Mouse (Mus musculus) hindbrain, embryonic 14.5 days (tissue): Measurements from ENCODE around the gene Fmo5. TPM values are rescaled to one million over a fixed set of nuclear protein-coding genes. Genes with fewer than 3 reads are reported as not detected.

Source experiments
- ATAC-seq: fragments of 200-750 bp; cut with Nextera tagmentation; 2 replicates; pipeline ENCODE4 v1.8.0; 2017; ENCODE audit warnings: moderate number of reproducible peaks, mild to moderate bottlenecking, moderate TSS enrichment, moderate library complexity; ENCODE audit not compliant: low FRiP score
- DNase-seq: peaks from one replicate; pipeline ENCODE4 v3.0.0-alpha.2; 2015; ENCODE audit warnings: low spot score
- H3K27ac ChIP-seq: fragments of 300-500 bp; sonication (generic); 2 replicates; pipeline ENCODE4 v1.5.1; 2014; ENCODE audit warnings: mild to moderate bottlenecking, moderate library complexity
- H3K27me3 ChIP-seq: fragments of 300-500 bp; sonication (generic); 2 replicates; pipeline ENCODE4 v1.6.1; 2014; ENCODE audit warnings: mild to moderate bottlenecking, low read length, mixed read lengths; ENCODE audit not compliant: control insufficient read depth, insufficient read depth
- H3K36me3 ChIP-seq: fragments of 300-500 bp; sonication (generic); replicated peaks from 2 replicates; pipeline ENCODE4 v1.6.1; 2014; ENCODE audit not compliant: control insufficient read depth, insufficient read depth
- H3K4me1 ChIP-seq: fragments of 300-500 bp; sonication (generic); replicated peaks from 2 replicates; pipeline ENCODE4 v1.6.1; 2014; ENCODE audit warnings: antibody characterized with exemption, low read length, mixed read lengths; ENCODE audit not compliant: control insufficient read depth, insufficient read depth
- H3K4me2 ChIP-seq: fragments of 300-500 bp; sonication (generic); replicated peaks from 2 replicates; pipeline ENCODE4 v1.6.1; 2014; ENCODE audit warnings: mild to moderate bottlenecking, moderate library complexity
- H3K4me3 ChIP-seq: fragments of 300-500 bp; sonication (generic); replicated peaks from 2 replicates; pipeline ENCODE4 v1.5.1; 2014; ENCODE audit warnings: mild to moderate bottlenecking, low read length
- H3K9ac ChIP-seq: fragments of 300-500 bp; sonication (generic); 2 replicates; pipeline ENCODE4 v1.6.1; 2014
- H3K9me3 ChIP-seq: fragments of 300-500 bp; sonication (generic); 2 replicates; pipeline ENCODE4 v1.6.1; 2016; ENCODE audit warnings: low read length; ENCODE audit not compliant: control insufficient read depth
- WGBS: fragments of 180-500 bp; shearing (Covaris S2); extraction: QIAGEN DNeasy Blood & Tissue Kit; methylation state at CpG from one replicate; pipeline ENCODE4 v1.1.7; 2014; 5-methylcytosine and 5-hydroxymethylcytosine counted together
- polyA plus RNA-seq: library from polyadenylated mRNA; unstranded; fragments of >200 nt; fragmentation: Nextera tagmentation; extraction: Ambion mirVana; gene quantifications from 2 replicates; pipeline ENCODE4 v1.2.1, GENCODE M21; 2014

Gene Fmo5
- polyA plus RNA-seq, 1 experiment from 2014 or later: 1.0 TPM

DNA sequence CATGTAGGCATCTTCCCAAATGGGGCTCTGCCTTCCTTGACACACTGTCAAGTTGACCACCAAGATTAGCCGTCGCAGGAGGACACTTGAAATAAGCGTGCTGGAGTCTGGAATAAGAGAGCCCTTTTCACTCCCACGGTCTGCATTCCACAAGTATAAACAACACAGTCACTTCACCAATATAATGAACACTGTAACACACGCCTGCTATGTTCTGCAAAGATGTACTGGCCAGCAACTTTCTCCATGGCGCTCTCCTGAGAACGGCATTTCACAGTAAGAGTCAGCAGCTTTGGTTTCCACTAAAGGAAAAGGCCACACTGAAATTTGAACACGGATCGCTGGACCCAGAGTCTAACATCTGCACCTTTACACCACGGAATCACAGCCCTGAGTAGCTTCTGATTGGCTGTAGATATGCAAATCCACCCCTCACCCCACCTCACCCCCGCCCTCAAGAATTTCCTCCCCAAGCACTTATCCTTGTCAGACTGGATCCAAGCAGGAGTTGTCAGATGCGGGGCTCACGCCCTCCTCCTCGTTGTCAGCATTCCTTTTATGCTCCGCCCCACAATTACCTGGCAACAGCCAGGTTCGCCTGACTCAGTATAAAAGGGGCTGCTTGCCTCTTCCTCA is 55.1 kb downstream of the Fmo5 start:
- ATAC-seq: no peak; the same call in 1 of the 2 replicates
- Histone ChIP-seq H3K36me3 (no peaks in the 10 kb centered on the region), H3K4me1 (peaks cover 18% of the 10 kb centered on the region), H3K4me2 (peak overlapping the region; percentile 17; the same call in 1 of the 2 replicates), H3K4me3 (no peak overlapping the region), H3K9me3 (no peaks in the 10 kb centered on the region), H3K27ac (no peak overlapping the region), H3K27me3 (peaks cover 17% of the 10 kb centered on the region), H3K9ac (no peak overlapping the region)
- 7% methylated on average over 16 of the region's 16 CpGs for WGBS
- DNase-seq: no peak

DNA sequence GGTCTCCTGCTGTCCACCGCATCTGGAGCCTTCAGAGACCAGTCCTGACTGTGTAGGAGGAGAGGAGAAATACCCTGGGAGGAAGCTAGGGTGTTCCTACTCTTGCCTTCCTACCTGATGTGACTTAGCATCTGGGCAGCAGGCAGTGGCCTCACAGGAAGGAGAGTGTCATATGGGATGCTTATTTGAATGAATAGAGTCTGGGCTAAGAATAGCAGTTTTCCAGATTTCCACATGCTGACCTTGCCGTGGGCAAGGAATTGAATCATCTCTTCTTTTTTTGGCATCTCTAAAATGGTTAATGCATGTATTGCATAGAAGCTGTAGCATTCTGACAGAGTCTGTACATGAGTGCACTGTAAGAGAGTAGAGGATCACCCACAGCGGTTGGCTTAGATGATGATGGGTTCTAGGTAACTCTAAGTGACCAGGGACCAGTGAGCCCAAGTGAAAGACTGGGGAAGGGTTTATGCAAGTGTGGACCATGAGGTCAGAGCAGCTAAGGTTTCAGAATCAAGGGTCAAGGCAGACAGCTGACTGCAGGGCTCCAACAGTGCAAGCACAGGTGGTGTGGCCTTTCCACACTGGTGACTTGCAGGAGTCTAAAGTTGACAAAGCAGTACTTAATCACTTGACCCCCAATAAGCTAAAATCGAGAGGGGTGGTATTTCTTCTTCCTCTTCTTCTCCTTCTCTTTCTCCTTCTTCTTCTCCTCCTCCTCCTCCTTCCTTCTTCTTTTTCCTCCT is 57.9 kb downstream of the Fmo5 start:
- no peaks in the 10 kb centered on the region for H3K9me3 ChIP-seq
- H3K9ac ChIP-seq: no peak overlapping the region
- WGBS: 86% methylated on average over 4 of the region's 4 CpGs
- ATAC-seq: no peak
- peaks cover 13% of the 10 kb centered on the region for H3K36me3 ChIP-seq
- H3K4me1 ChIP-seq: peaks cover 10% of the 10 kb centered on the region
- H3K4me3 ChIP-seq: no peak overlapping the region
- H3K27me3 ChIP-seq: peaks cover 17% of the 10 kb centered on the region
- no peak overlapping the region for H3K4me2 ChIP-seq
- H3K27ac ChIP-seq: no peak overlapping the region
- DNase-seq: no peak

DNA sequence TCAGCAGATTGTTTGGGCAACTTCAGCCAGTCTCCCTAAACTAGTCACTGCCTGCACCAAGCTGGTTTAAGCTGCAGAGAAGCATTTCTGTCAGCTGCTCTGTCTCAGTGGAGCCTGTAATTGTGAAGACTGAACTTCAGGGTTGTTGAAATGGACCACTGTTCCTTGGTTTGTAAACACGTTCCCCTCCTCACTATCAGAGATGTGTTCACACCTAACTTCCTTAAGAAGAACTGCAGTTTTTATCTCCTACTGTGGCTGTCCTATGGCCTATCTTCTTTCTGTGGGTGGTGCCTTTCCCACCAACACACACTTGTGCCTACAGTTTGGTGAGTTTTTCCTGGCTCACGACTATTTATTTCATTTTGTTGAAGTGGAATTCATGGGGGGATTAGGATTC is 60.7 kb downstream of the Fmo5 start:
- no peak overlapping the region for H3K9ac ChIP-seq
- H3K27me3 ChIP-seq: peaks cover 4% of the 10 kb centered on the region; the same call in 1 of the 2 replicates
- no peak overlapping the region for H3K27ac ChIP-seq
- WGBS: 79% methylated on average over 2 of the region's 2 CpGs
- ATAC-seq (no peak), DNase-seq (no peak)
- H3K36me3 ChIP-seq: peaks cover 38% of the 10 kb centered on the region
- no peaks in the 10 kb centered on the region for H3K4me1 ChIP-seq
- H3K4me2 ChIP-seq: no peak overlapping the region
- no peak overlapping the region for H3K4me3 ChIP-seq
- no peaks in the 10 kb centered on the region for H3K9me3 ChIP-seq

DNA sequence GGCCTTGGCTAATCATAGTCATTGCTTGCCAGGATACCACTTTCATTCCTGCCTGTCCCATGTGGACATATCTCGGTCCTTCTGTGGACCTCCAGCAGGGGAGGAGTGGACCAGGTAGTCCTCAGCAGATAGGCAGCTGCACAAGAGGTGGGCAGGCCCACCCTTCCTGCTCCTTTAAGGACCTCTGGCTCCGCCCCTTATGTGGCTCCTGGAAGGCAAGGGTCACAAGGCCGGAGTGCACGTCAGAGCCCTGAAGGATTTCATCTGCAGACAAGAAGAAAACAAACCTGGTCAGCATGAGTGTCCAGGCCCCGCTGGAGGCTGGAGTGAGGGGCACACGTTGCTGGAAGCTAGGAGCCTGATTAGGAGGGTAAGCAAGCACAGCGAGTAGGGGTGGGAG is 62.0 kb downstream of the Fmo5 start:
- DNase-seq (no peak), ATAC-seq (no peak)
- Histone ChIP-seq H3K27ac (no peak overlapping the region), H3K4me1 (no peaks in the 10 kb centered on the region), H3K4me3 (no peak overlapping the region), H3K27me3 (no peaks in the 10 kb centered on the region), H3K9ac (no peak overlapping the region), H3K9me3 (no peaks in the 10 kb centered on the region), H3K4me2 (no peak overlapping the region), H3K36me3 (peaks cover 50% of the 10 kb centered on the region)
- 71% methylated on average over 7 of the region's 7 CpGs for WGBS

DNA sequence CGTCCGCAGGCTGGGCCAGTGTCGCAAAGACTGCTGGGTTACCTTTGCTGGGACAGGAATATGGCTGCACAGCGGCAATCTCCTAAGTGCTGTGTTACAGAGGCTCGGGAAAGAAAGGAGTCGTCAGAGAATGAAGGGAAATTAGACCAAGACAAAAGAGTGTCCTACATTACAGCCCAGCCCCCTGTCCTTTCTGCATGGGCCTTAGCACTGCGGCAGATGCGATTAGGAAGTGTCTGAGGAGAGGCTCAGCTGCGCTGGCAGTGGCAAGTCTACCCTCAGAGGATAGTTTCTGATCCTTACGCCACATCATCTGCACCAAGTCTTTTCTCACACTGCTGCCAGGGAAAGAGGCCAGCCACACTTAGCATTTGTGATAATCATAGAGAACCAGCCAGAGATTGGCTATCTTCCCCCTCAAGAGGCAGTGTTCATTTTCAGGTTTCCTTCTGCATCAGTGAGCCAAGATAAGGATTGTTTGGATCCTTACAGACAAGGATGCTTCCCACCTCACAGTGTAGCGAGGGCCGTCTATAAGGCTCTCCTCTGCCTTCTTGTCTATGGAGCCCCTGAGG is 62.9 kb downstream of the Fmo5 start:
- Histone ChIP-seq H3K27ac (no peak overlapping the region), H3K27me3 (no peaks in the 10 kb centered on the region), H3K9me3 (no peaks in the 10 kb centered on the region), H3K4me2 (no peak overlapping the region), H3K4me3 (no peak overlapping the region), H3K36me3 (peaks cover 58% of the 10 kb centered on the region), H3K9ac (no peak overlapping the region), H3K4me1 (no peaks in the 10 kb centered on the region)
- DNase-seq: no peak
- ATAC-seq: no peak
- 57% methylated on average over 12 of the region's 12 CpGs for WGBS

DNA sequence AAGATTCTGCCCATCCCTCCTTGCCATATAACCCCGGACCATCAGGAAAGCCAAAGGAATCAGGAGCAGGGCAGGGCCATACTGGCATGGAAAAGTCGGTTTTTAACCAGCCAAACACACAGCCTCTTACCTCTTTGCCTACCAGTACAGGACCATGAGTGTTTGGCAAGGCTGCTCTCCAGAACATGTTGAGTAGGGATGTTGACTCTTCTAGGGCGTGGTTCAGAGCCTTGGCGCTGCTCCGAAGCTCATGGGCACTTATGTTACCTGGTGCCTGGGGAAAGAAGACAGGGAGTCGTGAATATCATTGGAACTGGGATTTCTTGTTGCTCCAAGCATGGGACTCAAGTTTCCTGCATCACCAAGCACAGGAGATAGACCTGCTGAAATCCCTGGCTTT is 65.2 kb downstream of the Fmo5 start:
- H3K4me1 ChIP-seq: no peaks in the 10 kb centered on the region
- no peak for DNase-seq
- H3K4me2 ChIP-seq: no peak overlapping the region
- peaks cover 68% of the 10 kb centered on the region for H3K36me3 ChIP-seq
- H3K9me3 ChIP-seq: no peaks in the 10 kb centered on the region
- no peaks in the 10 kb centered on the region for H3K27me3 ChIP-seq
- no peak overlapping the region for H3K4me3 ChIP-seq
- ATAC-seq: no peak
- H3K27ac ChIP-seq: no peak overlapping the region
- H3K9ac ChIP-seq: no peak overlapping the region
- 88% methylated on average over 6 of the region's 6 CpGs for WGBS

DNA sequence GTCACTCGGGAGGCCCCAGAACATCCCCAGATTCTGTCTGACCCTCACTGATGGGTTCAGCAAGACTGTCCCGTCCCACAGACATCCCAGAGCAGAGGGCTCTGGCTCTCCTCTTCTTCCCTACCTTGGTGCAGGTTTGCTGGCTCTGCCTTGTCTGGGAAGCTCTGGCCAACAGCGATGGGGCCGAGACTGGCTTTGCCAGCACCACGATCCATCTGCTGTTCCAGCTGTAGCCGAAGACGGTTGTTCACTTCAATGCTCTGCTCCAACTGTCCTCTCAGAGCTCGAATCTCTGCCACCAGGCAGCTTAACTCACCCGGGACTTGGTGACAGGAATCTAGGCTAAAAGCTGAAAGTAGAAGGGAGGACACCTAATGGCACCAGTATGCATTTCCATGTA is 68.3 kb downstream of the Fmo5 start:
- H3K27me3 ChIP-seq: no peaks in the 10 kb centered on the region
- ATAC-seq (no peak), DNase-seq (no peak)
- no peaks in the 10 kb centered on the region for H3K4me1 ChIP-seq
- H3K4me2 ChIP-seq: no peak overlapping the region
- H3K9me3 ChIP-seq: no peaks in the 10 kb centered on the region
- no peak overlapping the region for H3K9ac ChIP-seq
- H3K36me3 ChIP-seq: peaks cover 66% of the 10 kb centered on the region
- WGBS: 87% methylated on average over 9 of the region's 9 CpGs
- no peak overlapping the region for H3K4me3 ChIP-seq
- no peak overlapping the region for H3K27ac ChIP-seq

DNA sequence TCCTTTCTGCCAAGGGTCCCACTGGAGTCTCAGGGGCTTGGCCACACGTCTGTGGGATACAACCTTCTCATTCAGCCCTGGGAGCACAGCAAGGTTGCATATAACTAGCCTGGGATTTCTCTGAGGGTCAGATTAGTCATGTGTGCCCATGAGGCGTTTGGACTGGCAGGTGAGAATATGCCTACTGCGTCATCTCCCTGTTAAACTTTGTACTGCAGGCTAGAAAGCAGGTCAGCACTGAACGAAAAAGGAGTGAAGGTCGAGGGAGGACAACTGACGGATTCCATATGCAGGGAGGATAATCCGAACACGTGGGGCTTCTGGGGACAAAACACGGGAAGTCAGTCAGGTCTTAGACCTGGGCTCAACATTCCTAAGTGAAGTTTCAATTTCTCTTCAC is 68.7 kb downstream of the Fmo5 start:
- H3K9me3 ChIP-seq: no peaks in the 10 kb centered on the region
- no peak overlapping the region for H3K4me2 ChIP-seq
- H3K9ac ChIP-seq: no peak overlapping the region
- H3K27me3 ChIP-seq: no peaks in the 10 kb centered on the region
- no peak overlapping the region for H3K27ac ChIP-seq
- H3K4me1 ChIP-seq: no peaks in the 10 kb centered on the region
- H3K4me3 ChIP-seq: no peak overlapping the region
- ATAC-seq (no peak), DNase-seq (no peak)
- peaks cover 66% of the 10 kb centered on the region for H3K36me3 ChIP-seq
- WGBS: 83% methylated on average over 9 of the region's 9 CpGs

DNA sequence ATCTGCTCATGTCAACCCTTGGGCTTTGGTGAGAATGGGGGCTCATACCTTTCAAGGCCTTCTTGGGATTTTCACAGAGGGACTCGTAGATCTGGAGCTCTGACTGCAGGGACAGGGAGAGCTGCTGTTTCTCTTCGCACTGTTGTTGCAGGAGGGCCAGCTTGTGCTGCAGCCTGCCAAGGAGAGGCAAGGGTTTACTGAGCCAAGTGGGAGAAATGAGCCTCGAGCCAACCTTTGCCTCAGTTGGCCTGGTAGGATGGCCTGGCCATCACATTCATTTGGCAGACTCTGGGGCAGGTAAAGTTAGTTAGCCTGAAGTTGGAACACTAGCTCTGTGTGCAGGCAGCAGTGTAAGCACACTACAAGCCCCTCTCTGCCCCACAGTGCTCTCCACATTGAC is 70.5 kb downstream of the Fmo5 start:
- Histone ChIP-seq H3K9me3 (no peaks in the 10 kb centered on the region), H3K4me3 (no peak overlapping the region), H3K4me1 (no peaks in the 10 kb centered on the region), H3K4me2 (no peak overlapping the region), H3K9ac (no peak overlapping the region), H3K36me3 (peaks cover 59% of the 10 kb centered on the region), H3K27ac (no peak overlapping the region), H3K27me3 (no peaks in the 10 kb centered on the region)
- DNase-seq: no peak
- WGBS: 76% methylated on average over 3 of the region's 3 CpGs
- no peak for ATAC-seq
